Mouse (Mus musculus) CH12.LX (cell line): ENCODE measurements around the gene March4. TPM values are rescaled to one million over a fixed set of nuclear protein-coding genes. Genes with fewer than 3 reads are reported as not detected.

Experiments
- DNase-seq: peaks from one replicate; pipeline ENCODE4 v3.0.0-alpha.2; 2013; ENCODE audit errors: extremely low read depth
- H3K27ac ChIP-seq: 2 replicates; pipeline ENCODE4 v1.5.1; 2012; ENCODE audit warnings: low read depth, mild to moderate bottlenecking, control low read depth, moderate library complexity; ENCODE audit not compliant: insufficient read depth
- H3K27me3 ChIP-seq: replicated peaks from 2 replicates; pipeline ENCODE3; 2012; ENCODE audit warnings: inconsistent platforms
- H3K36me3 ChIP-seq, 2 experiments: replicated peaks in 1 of 2; 2 replicates each; pipeline versions ENCODE3 to v1.6.1; 2012; ENCODE audit warnings: inconsistent platforms in 1 of 2, low read length in 1 of 2, mild to moderate bottlenecking in 1 of 2, mixed read lengths in 1 of 2, moderate library complexity in 1 of 2; ENCODE audit not compliant: control insufficient read depth in 1 of 2, insufficient read depth in 1 of 2
- H3K4me1 ChIP-seq, 2 experiments: 2 replicates each; pipeline ENCODE4 v1.6.1; 2012; ENCODE audit warnings: inconsistent platforms in 1 of 2, moderate library complexity in 1 of 2; ENCODE audit not compliant: insufficient read depth in 2 of 2, control insufficient read depth in 1 of 2
- H3K4me2 ChIP-seq: 2 replicates; pipeline ENCODE4 v1.6.1; 2012; ENCODE audit warnings: low read depth, mild to moderate bottlenecking, control low read depth; ENCODE audit not compliant: poor library complexity, insufficient read depth, severe bottlenecking
- H3K4me3 ChIP-seq, 3 experiments: fragments of 150-350 bp in 1 of 3; sonication (generic) in 1 of 3; replicated peaks in 1 of 3; 2 replicates each; pipeline versions ENCODE3 to v1.5.1; 2011 to 2012; ENCODE audit warnings: low read depth in 2 of 3, low read length in 2 of 3, mild to moderate bottlenecking in 2 of 3, moderate library complexity in 2 of 3, control low read depth in 1 of 3, improper control_type of control experiment in 1 of 3, inconsistent platforms in 1 of 3, mixed read lengths in 1 of 3; ENCODE audit not compliant: poor library complexity in 1 of 3
- H3K79me2 ChIP-seq: replicated peaks from 2 replicates; pipeline ENCODE4 v1.6.1; 2012; ENCODE audit warnings: mild to moderate bottlenecking, moderate library complexity; ENCODE audit not compliant: control insufficient read depth, poor library complexity, insufficient read depth, severe bottlenecking; ENCODE audit errors: extremely low read depth
- H3K9ac ChIP-seq: 2 replicates; pipeline ENCODE4 v1.6.1; 2012; ENCODE audit warnings: low read depth, mild to moderate bottlenecking, control low read depth, moderate library complexity; ENCODE audit not compliant: insufficient read depth
- H3K9me3 ChIP-seq: replicated peaks from 2 replicates; pipeline ENCODE3; 2012; ENCODE audit warnings: low read length, inconsistent platforms, mixed read lengths
- BHLHE40 ChIP-seq: IDR thresholded peaks from 2 replicates; pipeline ENCODE4 v1.6.1; 2011; ENCODE audit warnings: mild to moderate bottlenecking, low read depth, low read length, improper control_type of control experiment
- CHD1 ChIP-seq: IDR thresholded peaks from 2 replicates; pipeline ENCODE4 v1.6.1; 2012; ENCODE audit warnings: low read depth, low read length, improper control_type of control experiment, inconsistent platforms
- CTCF ChIP-seq, 2 experiments: IDR thresholded peaks in 1 of 2; conservative IDR thresholded peaks in 1 of 2; 2 replicates each; pipeline ENCODE4 v1.5.1; 2011 to 2012; ENCODE audit warnings: low read depth in 2 of 2, low read length in 2 of 2, improper control_type of control experiment in 1 of 2, inconsistent platforms in 1 of 2, mild to moderate bottlenecking in 1 of 2, moderate library complexity in 1 of 2
- E2F4 ChIP-seq: IDR thresholded peaks from 2 replicates; pipeline ENCODE4 v1.6.1; 2011; ENCODE audit warnings: low read depth, low read length, improper control_type of control experiment; ENCODE audit not compliant: insufficient replicate concordance
- ELF1 ChIP-seq: IDR thresholded peaks from 2 replicates; pipeline ENCODE4 v1.6.1; 2014; ENCODE audit warnings: low read depth, mild to moderate bottlenecking, inconsistent platforms, low read length, improper control_type of control experiment
- ETS1 ChIP-seq: conservative IDR thresholded peaks from 2 replicates; pipeline ENCODE4 v1.6.1; 2012; ENCODE audit warnings: low read depth, mild to moderate bottlenecking, inconsistent platforms, low read length, improper control_type of control experiment, moderate library complexity
- GABPA ChIP-seq: IDR thresholded peaks from 2 replicates; pipeline ENCODE4 v1.6.1; 2012; ENCODE audit warnings: low read depth, low read length, improper control_type of control experiment, inconsistent platforms; ENCODE audit not compliant: insufficient replicate concordance
- HCFC1 ChIP-seq: IDR thresholded peaks from 2 replicates; pipeline ENCODE4 v1.6.1; 2012; ENCODE audit warnings: low read depth, mild to moderate bottlenecking, inconsistent platforms, low read length, improper control_type of control experiment
- IRF4 ChIP-seq: IDR thresholded peaks from 2 replicates; pipeline ENCODE4 v1.6.1; 2014; ENCODE audit warnings: low read depth, mild to moderate bottlenecking, inconsistent platforms, low read length, improper control_type of control experiment
- JUN ChIP-seq: IDR thresholded peaks from 2 replicates; pipeline ENCODE4 v1.6.1; 2011; ENCODE audit warnings: low read depth, mild to moderate bottlenecking, low read length, improper control_type of control experiment, moderate library complexity; ENCODE audit not compliant: insufficient read depth
- JUND ChIP-seq: conservative IDR thresholded peaks from 2 replicates; pipeline ENCODE4 v1.6.1; 2011; ENCODE audit warnings: low read depth, low read length, improper control_type of control experiment
- KAT2A ChIP-seq: IDR thresholded peaks from 2 replicates; pipeline ENCODE4 v1.6.1; 2012; ENCODE audit warnings: low read length, improper control_type of control experiment, inconsistent platforms; ENCODE audit not compliant: insufficient replicate concordance
- MAFK ChIP-seq: IDR thresholded peaks from 2 replicates; pipeline ENCODE4 v1.6.1; 2011; ENCODE audit warnings: low read length, improper control_type of control experiment; ENCODE audit not compliant: insufficient replicate concordance
- MAX ChIP-seq: IDR thresholded peaks from 2 replicates; pipeline ENCODE4 v1.6.1; 2011; ENCODE audit warnings: low read length, improper control_type of control experiment
- POLR2A ChIP-seq: IDR thresholded peaks from 2 replicates; pipeline ENCODE4 v1.6.1; 2011; ENCODE audit warnings: low read depth, mild to moderate bottlenecking, improper control_type of control experiment, low read length
- POLR2AphosphoS2 ChIP-seq: IDR thresholded peaks from 2 replicates; pipeline ENCODE4 v1.6.1; 2011; ENCODE audit warnings: low read depth, low read length, improper control_type of control experiment
- RAD21 ChIP-seq: IDR thresholded peaks from 2 replicates; pipeline ENCODE4 v1.6.1; 2011; ENCODE audit warnings: low read depth, mild to moderate bottlenecking, low read length, improper control_type of control experiment, moderate library complexity
- RCOR1 ChIP-seq: conservative IDR thresholded peaks from 2 replicates; pipeline ENCODE4 v1.6.1; 2012; ENCODE audit warnings: low read depth, mild to moderate bottlenecking, inconsistent platforms, low read length, improper control_type of control experiment
- SIN3A ChIP-seq: IDR thresholded peaks from 2 replicates; pipeline ENCODE4 v1.6.1; 2012; ENCODE audit warnings: low read length, improper control_type of control experiment, inconsistent platforms
- TBP ChIP-seq: conservative IDR thresholded peaks from 2 replicates; pipeline ENCODE4 v1.6.1; 2011; ENCODE audit warnings: low read depth, low read length, improper control_type of control experiment
- ZKSCAN1 ChIP-seq: IDR thresholded peaks from 2 replicates; pipeline ENCODE4 v1.6.1; 2012; ENCODE audit warnings: low read depth, inconsistent platforms, low read length, improper control_type of control experiment, borderline replicate concordance
- ZMIZ1 ChIP-seq: IDR thresholded peaks from 2 replicates; pipeline ENCODE4 v1.6.1; 2012; ENCODE audit warnings: low read depth, mild to moderate bottlenecking, inconsistent platforms, low read length, improper control_type of control experiment
- ZNF384 ChIP-seq: IDR thresholded peaks from 2 replicates; pipeline ENCODE4 v1.6.1; 2012; ENCODE audit warnings: low read depth, low read length, improper control_type of control experiment, inconsistent platforms
- dilution Hi-C: fragments of 300-500 bp; cut with MboI; formaldehyde crosslinking; loops from 2 replicates; pipeline ENCODE4 v1.14.3; 2020; ENCODE audit warnings: low sequenced_read_pairs; ENCODE audit not compliant: extremely low pct_unique_long_range_greater_than_20kb, extremely low pct_ligation_motif_present
- in situ Hi-C: fragments of 300-500 bp; cut with MboI; formaldehyde crosslinking; loops from 3 replicates; pipeline ENCODE4 v1.14.3; 2019; ENCODE audit warnings: low sequenced_read_pairs, low pct_ligation_motif_present, low pct_unique_long_range_greater_than_20kb, mixed read lengths
- polyA plus RNA-seq: library from polyadenylated mRNA; unstranded; fragments of >175 nt; gene quantifications from 2 replicates; pipeline ENCODE4 v1.2.1, GENCODE M21; 2012; ENCODE audit warnings: low read depth; ENCODE audit not compliant: insufficient read length
- total RNA-seq, 2 experiments: library from RNA; depleted of rRNA; stranded (reverse); fragments of 300-350 nt in 1 of 2; fragments of >200 nt in 1 of 2; gene quantifications; 2 replicates each; pipeline ENCODE4 v1.2.3; 2012 to 2014

The March4 gene
- total and polyA plus RNA-seq, 3 experiments = 0.04 TPM; not detected in 2

GRCm38 (mm10) chr1:72414133-72414532 lies 122.6 kb downstream of the March4 start:
- DNase-seq = no peak
- Histone ChIP-seq H3K9me3 (no peaks in the 10 kb centered on the region), H3K27me3 (no peaks in the 10 kb centered on the region), H3K9ac (no peak overlapping the region), H3K79me2 (no peaks in the 10 kb centered on the region), H3K36me3 (no peaks in the 10 kb centered on the region)
- no peak for TF ChIP-seq E2F4
- TF ChIP-seq TBP = no peak
- TF ChIP-seq ELF1 = no peak
- TF ChIP-seq HCFC1 = no peak
- no peak for TF ChIP-seq POLR2A
- TF ChIP-seq RCOR1 = no peak
- no peak for TF ChIP-seq ZKSCAN1
- TF ChIP-seq POLR2AphosphoS2 = no peak
- no peak for TF ChIP-seq ZNF384
- no peak for TF ChIP-seq SIN3A
- TF ChIP-seq BHLHE40 = no peak
- no peak for TF ChIP-seq RAD21
- no peak for TF ChIP-seq MAFK
- no peak for TF ChIP-seq MAX
- no peak for TF ChIP-seq KAT2A
- no peak for TF ChIP-seq CTCF (conservative IDR thresholded peaks at IDR 0.05 in 1 of 2, IDR thresholded peaks at IDR 0.05 in 1 of 2; ENCODE audit: low read depth in 2 of 2, low read length in 2 of 2)
- TF ChIP-seq ZMIZ1 = no peak
- TF ChIP-seq JUN = no peak
- no peak for TF ChIP-seq CHD1
- TF ChIP-seq JUND = no peak
- TF ChIP-seq, all 38 proteins: peak for 0
- Histone ChIP-seq H3K4me1 (peaks cover 4 to 23% of the 10 kb centered on the region in 2 experiments), H3K4me2 (no peak overlapping the region), H3K4me3 (no peak overlapping the region), H3K27ac (no peak overlapping the region)
- in situ Hi-C loops (no loop called here), dilution Hi-C loops (no loop called here)

GRCm38 (mm10) chr1:72413205-72413604 lies 123.5 kb downstream of the March4 start:
- Histone ChIP-seq H3K4me2 (no peak overlapping the region), H3K4me3 (no peak overlapping the region), H3K27ac (no peak overlapping the region), H3K4me1 (peaks cover 4 to 14% of the 10 kb centered on the region in 2 experiments; a peak in 3 of 4 replicates), H3K27me3 (no peaks in the 10 kb centered on the region), H3K9ac (no peak overlapping the region), H3K79me2 (no peaks in the 10 kb centered on the region), H3K9me3 (no peaks in the 10 kb centered on the region), H3K36me3 (no peaks in the 10 kb centered on the region)
- in situ Hi-C loops (no loop called here), dilution Hi-C loops (no loop called here)
- no peak for DNase-seq
- TF ChIP-seq ELF1 = no peak
- TF ChIP-seq GABPA = no peak
- TF ChIP-seq JUN = no peak
- TF ChIP-seq MAX = 0 out of 2 replicates have a peak, but pooled peaks have one; percentile 9
- TF ChIP-seq ETS1 = 0 out of 2 replicates have a peak, but pooled peaks have one; percentile 4
- TF ChIP-seq BHLHE40 = peak; percentile 69
- TF ChIP-seq CTCF (conservative IDR thresholded peaks at IDR 0.05 in 1 of 2, IDR thresholded peaks at IDR 0.05 in 1 of 2; ENCODE audit: low read depth in 2 of 2, low read length in 2 of 2) = no peak
- peak; percentile 63 for TF ChIP-seq IRF4
